Mouse (Mus musculus) heart, adult 2 months (tissue): ENCODE measurements around the gene Nr3c2. TPM values are rescaled to one million over a fixed set of nuclear protein-coding genes. Genes with fewer than 3 reads are reported as not detected.

Experiments
- DNase-seq, 2 experiments: peaks; one replicate each; pipeline ENCODE4 v3.0.0; 2021
- H3K27ac ChIP-seq: fragments of 200-600 bp; 2 replicates; pipeline ENCODE4 v1.8.1; 2022
- H3K27me3 ChIP-seq: fragments of 200-500 bp; 2 replicates; pipeline ENCODE4 v1.6.1; 2012; ENCODE audit warnings: mild to moderate bottlenecking, low read length, inconsistent platforms, mixed read lengths; ENCODE audit not compliant: control insufficient read depth, insufficient read depth
- H3K36me3 ChIP-seq: fragments of 200-500 bp; 2 replicates; pipeline ENCODE4 v1.6.1; 2012; ENCODE audit warnings: low read length, inconsistent platforms; ENCODE audit not compliant: control insufficient read depth, insufficient read depth
- H3K4me1 ChIP-seq: fragments of 200-500 bp; 2 replicates; pipeline ENCODE4 v1.6.1; 2011; ENCODE audit warnings: low read length; ENCODE audit not compliant: control insufficient read depth, insufficient read depth
- H3K4me3 ChIP-seq: fragments of 200-600 bp; 2 replicates; pipeline ENCODE4 v1.8.1; 2022
- H3K79me2 ChIP-seq: fragments of 200-500 bp; replicated peaks from 2 replicates; pipeline ENCODE4 v1.6.1; 2012; ENCODE audit warnings: mild to moderate bottlenecking, inconsistent platforms, low read length, moderate library complexity, mixed read lengths; ENCODE audit not compliant: control insufficient read depth, insufficient read depth
- H3K9ac ChIP-seq: fragments of 200-500 bp; 2 replicates; pipeline ENCODE4 v1.6.1; 2012; ENCODE audit warnings: low read depth, mild to moderate bottlenecking, control low read depth, inconsistent platforms, low read length, mixed read lengths
- CTCF ChIP-seq: fragments of 200-600 bp; IDR thresholded peaks from 2 replicates; pipeline ENCODE4 v1.8.1; 2022; ENCODE audit warnings: antibody characterized with exemption, mild to moderate bottlenecking, moderate library complexity
- EP300 ChIP-seq: fragments of 200-500 bp; IDR thresholded peaks from 2 replicates; pipeline ENCODE4 v1.6.1; 2011; ENCODE audit warnings: low read depth, low read length, control low read depth; ENCODE audit not compliant: insufficient read depth
- POLR2A ChIP-seq: fragments of 200-500 bp; IDR thresholded peaks from 2 replicates; pipeline ENCODE4 v1.6.1; 2011; ENCODE audit warnings: mild to moderate bottlenecking, low read depth, low read length, control low read depth; ENCODE audit not compliant: insufficient read depth
- WGBS: fragments of 180-500 bp; shearing (Covaris S2); methylation state at CpG from one replicate; pipeline ENCODE4 v1.1.7; 2018; 5-methylcytosine and 5-hydroxymethylcytosine counted together
- intact Hi-C: fragments of 180-260 bp; cut with DNase I; formaldehyde crosslinking; loops from one replicate; pipeline ENCODE4 v1.15.1; 2025
- polyA plus RNA-seq: library from polyadenylated mRNA; depleted of rRNA; stranded (reverse); fragments of >200 nt; gene quantifications from 2 replicates; pipeline ENCODE4 v1.2.3, GENCODE M21; 2012
- total RNA-seq, 2 experiments: library from RNA; stranded (reverse); gene quantifications; 2 replicates each; pipeline ENCODE4 v1.2.3; 2021

Nr3c2 gene
- total and polyA plus RNA-seq, 3 experiments = 7.0 to 27.8 (median 21.1) TPM

DNA sequence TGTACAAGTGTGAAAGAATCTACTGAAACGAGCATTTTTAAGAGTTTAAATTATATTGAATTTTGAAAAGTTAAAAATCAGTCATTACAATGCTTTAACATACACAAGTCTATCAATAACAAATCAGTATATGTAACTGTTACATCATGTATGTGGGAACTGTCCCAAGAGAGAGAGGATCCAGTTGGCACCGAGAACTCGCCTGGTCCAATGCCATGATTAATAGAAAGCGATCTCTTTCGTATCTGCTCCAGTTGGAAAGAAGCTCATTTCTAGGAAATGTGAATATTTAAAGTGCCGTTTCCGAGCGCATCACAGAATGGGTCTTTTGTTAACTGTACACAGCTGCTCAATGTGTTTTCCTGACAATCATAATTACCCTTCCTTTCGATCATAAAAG lies 288.5 kb downstream of the Nr3c2 start:
- no peak overlapping the region for H3K9ac ChIP-seq
- no peaks in the 10 kb centered on the region for H3K79me2 ChIP-seq
- no peaks in the 10 kb centered on the region for H3K27me3 ChIP-seq
- no peak for DNase-seq
- H3K4me1 ChIP-seq = no peaks in the 10 kb centered on the region
- H3K4me3 ChIP-seq = no peak overlapping the region
- WGBS = 73% methylated on average over 9 of the region's 9 CpGs
- no peak overlapping the region for H3K27ac ChIP-seq
- TF ChIP-seq EP300 (no peak), CTCF (no peak), POLR2A (no peak)
- intact Hi-C loops = no loop called here
- H3K36me3 ChIP-seq = no peaks in the 10 kb centered on the region

GRCm38 (mm10) chr8:77188298-77188697 lies 289.1 kb downstream of the Nr3c2 start:
- no peak for DNase-seq
- intact Hi-C loops = no loop called here
- TF ChIP-seq POLR2A (no peak), EP300 (no peak)
- Histone ChIP-seq H3K79me2 (no peaks in the 10 kb centered on the region), H3K4me3 (no peak overlapping the region), H3K4me1 (no peaks in the 10 kb centered on the region), H3K27me3 (no peaks in the 10 kb centered on the region), H3K9ac (no peak overlapping the region), H3K27ac (no peak overlapping the region), H3K36me3 (no peaks in the 10 kb centered on the region)
- WGBS = 75% methylated on average over 4 of the region's 4 CpGs

GRCm38 (mm10) chr8:77189318-77189717 lies 290.1 kb downstream of the Nr3c2 start:
- TF ChIP-seq CTCF (no peak), POLR2A (no peak), EP300 (no peak)
- Histone ChIP-seq H3K9ac (no peak overlapping the region), H3K36me3 (no peaks in the 10 kb centered on the region), H3K27ac (no peak overlapping the region), H3K4me3 (no peak overlapping the region), H3K79me2 (no peaks in the 10 kb centered on the region), H3K27me3 (no peaks in the 10 kb centered on the region), H3K4me1 (no peaks in the 10 kb centered on the region)
- intact Hi-C loops = no loop called here
- WGBS = 71% methylated on average over 9 of the region's 9 CpGs
- no peak for DNase-seq

- no peak overlapping the region for H3K4me3 ChIP-seq
- H3K79me2 ChIP-seq = no peaks in the 10 kb centered on the region
- H3K27ac ChIP-seq = no peak overlapping the region
- intact Hi-C loops = no loop called here
- no peak overlapping the region for H3K9ac ChIP-seq
- H3K4me1 ChIP-seq = no peaks in the 10 kb centered on the region
- WGBS = 76% methylated on average over 3 of the region's 3 CpGs
- H3K27me3 ChIP-seq = no peaks in the 10 kb centered on the region
- no peaks in the 10 kb centered on the region for H3K36me3 ChIP-seq
- no peak for DNase-seq
- no peak for TF ChIP-seq POLR2A
- TF ChIP-seq CTCF = no peak
- TF ChIP-seq EP300 = no peak
Measured at GRCm38 (mm10) chr8:77190393-77190792, 291.2 kb downstream of the Nr3c2 start.

DNA sequence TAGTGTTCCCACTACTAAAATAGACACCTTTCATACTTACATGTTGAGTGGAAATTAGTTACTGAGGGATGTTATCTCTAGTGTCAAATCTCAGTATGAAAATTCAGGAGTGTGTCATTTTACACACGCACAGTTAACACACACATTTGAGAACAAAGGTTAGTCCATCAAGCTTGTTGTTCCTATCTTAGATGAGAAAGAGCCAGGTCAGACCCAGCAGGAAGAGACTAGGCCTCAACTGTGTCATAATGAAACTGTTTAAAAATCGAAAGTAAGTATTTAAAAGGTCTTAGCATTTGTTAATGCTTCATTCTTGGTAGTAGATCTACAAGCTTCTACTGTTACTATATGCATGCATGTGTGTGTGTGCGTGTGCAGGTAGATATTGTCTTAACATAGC lies 310.1 kb downstream of the Nr3c2 start:
- Histone ChIP-seq H3K27me3 (no peaks in the 10 kb centered on the region), H3K79me2 (no peaks in the 10 kb centered on the region), H3K36me3 (no peaks in the 10 kb centered on the region), H3K4me3 (no peak overlapping the region), H3K9ac (no peak overlapping the region), H3K27ac (no peak overlapping the region), H3K4me1 (no peaks in the 10 kb centered on the region)
- no peak for TF ChIP-seq EP300
- no peak for TF ChIP-seq CTCF
- no peak for TF ChIP-seq POLR2A
- no peak for DNase-seq
- 87% methylated on average over 3 of the region's 3 CpGs for WGBS
- intact Hi-C loops = no loop called here

DNA sequence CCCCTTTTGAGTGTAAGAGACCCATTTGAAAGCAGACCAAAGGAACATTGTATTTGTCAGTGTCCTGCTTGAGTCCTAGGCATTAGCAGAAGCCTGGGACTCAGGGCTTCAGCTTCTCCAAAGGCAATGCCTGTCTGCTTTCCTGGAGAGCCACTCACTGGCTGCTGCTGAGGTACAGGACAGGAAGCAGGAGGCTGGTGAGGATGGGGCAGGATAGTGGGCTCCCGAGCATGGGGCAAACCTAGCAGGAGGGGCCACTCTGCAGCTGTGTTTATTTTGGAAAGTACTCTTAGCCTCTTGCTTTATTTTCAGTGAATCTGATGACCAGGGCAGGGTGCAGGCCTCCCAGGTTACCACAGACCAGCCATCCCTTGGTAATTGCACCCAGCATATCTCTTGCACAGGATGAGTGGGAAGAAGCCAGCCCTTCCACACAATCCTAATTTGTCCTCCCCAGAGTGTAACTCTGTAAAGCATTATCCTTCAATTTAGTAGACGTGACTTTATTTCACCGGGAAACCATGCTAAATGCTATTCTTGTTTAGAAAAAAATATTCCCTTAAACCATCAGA lies 314.7 kb downstream of the Nr3c2 start:
- Histone ChIP-seq H3K4me3 (no peak overlapping the region), H3K27ac (no peak overlapping the region), H3K9ac (no peak overlapping the region), H3K36me3 (peaks cover 4% of the 10 kb centered on the region; the same call in 1 of the 2 replicates), H3K4me1 (no peaks in the 10 kb centered on the region; the same call in 1 of the 2 replicates), H3K27me3 (no peaks in the 10 kb centered on the region), H3K79me2 (no peaks in the 10 kb centered on the region)
- DNase-seq = no peak
- TF ChIP-seq EP300 = no peak
- TF ChIP-seq POLR2A = no peak
- TF ChIP-seq CTCF = no peak
- WGBS = 73% methylated on average over 3 of the region's 3 CpGs
- intact Hi-C loops = no loop called here
